Comparison of ENCODE assay signal across 18 mouse cellular contexts in genomic region chr4:114876441-114876972, GRCm38 (mm10). TPM values are rescaled to one million over a fixed set of nuclear protein-coding genes. Genes with fewer than 3 reads are reported as not detected.
DNase-seq lines count a peak whose midpoint lies in the region; ATAC-seq lines count a peak whose summit lies in the region.
"Had no signal": no experiment of that assay in that cellular context is flagged by ENCODE, and none has a peak within 500 bp of the region (broad histone marks: within the 10 kb centered on the region; RNA-seq: fewer than 3 reads in every experiment).

No protein-coding gene starts in this region.

- no peaks in the 10 kb centered on the region for H3K9me3 ChIP-seq in midbrain, embryonic 15.5 days
- H3K9me3 ChIP-seq in liver, embryonic 12.5 days (replicated peaks) = no peaks in the 10 kb centered on the region
- H3K9me3 ChIP-seq: embryonic facial prominence, embryonic 15.5 days; forebrain, embryonic 15.5 days had no signal

- H3K4me3 ChIP-seq in midbrain, embryonic 15.5 days = no peak overlapping the region
- H3K4me3 ChIP-seq in liver, embryonic 12.5 days = no peak overlapping the region
- H3K4me3 ChIP-seq: embryonic facial prominence, embryonic 15.5 days; forebrain, embryonic 15.5 days had no signal

- no peak overlapping the region for H3K9ac ChIP-seq in midbrain, embryonic 15.5 days
- no peak overlapping the region for H3K9ac ChIP-seq in liver, embryonic 12.5 days
- H3K9ac ChIP-seq: embryonic facial prominence, embryonic 15.5 days; forebrain, embryonic 15.5 days had no signal

- no peak for ATAC-seq in cerebellum, adult (ENCODE audit: insufficient number of reproducible peaks, low FRiP score, low TSS enrichment)
- ATAC-seq in midbrain, embryonic 15.5 days (replicated peaks) = 0 out of 2 replicates have a peak, but pooled peaks have one; percentile 54
- no peak for ATAC-seq in liver, embryonic 12.5 days
- ATAC-seq: forebrain, embryonic 15.5 days had no signal

- no peaks in the 10 kb centered on the region for H3K4me1 ChIP-seq in midbrain, embryonic 15.5 days
- H3K4me1 ChIP-seq in liver, embryonic 12.5 days = no peaks in the 10 kb centered on the region
- H3K4me1 ChIP-seq: embryonic facial prominence, embryonic 15.5 days; forebrain, embryonic 15.5 days had no signal

- DNase-seq in cerebellum, postnatal 10 days = peak; percentile 51 to 76
- peak; percentile 42 for DNase-seq in left cerebral cortex, postnatal 4 days
- DNase-seq in left cerebral cortex, postnatal 14 days (ENCODE audit: low spot score in 2 of 2) = no peak
- DNase-seq in ZHBTc4 (ENCODE audit: low read depth, low spot score) = peak; percentile 56
- DNase-seq in spleen, adult 12 weeks (ENCODE audit: low spot score) = no peak
- DNase-seq: B cell, adult 2 months; cerebellum, adult 2 months; gastrocnemius, postnatal 25 days; kidney, adult 8-10 months had no signal

- intact Hi-C loops in left cerebral cortex, postnatal 4 days (cut with DNase I) = no loop called here
- intact Hi-C loops in left cerebral cortex, postnatal 14 days (cut with DNase I) = no loop called here

- 13% methylated on average over 8 of the region's 8 CpGs for WGBS in midbrain, embryonic 15.5 days
- 22% methylated on average over 8 of the region's 8 CpGs for WGBS in liver, embryonic 12.5 days (ENCODE audit: insufficient replicate concordance)

- H3K27ac ChIP-seq in midbrain, embryonic 15.5 days = no peak overlapping the region
- no peak overlapping the region for H3K27ac ChIP-seq in liver, embryonic 12.5 days
- H3K27ac ChIP-seq: embryonic facial prominence, embryonic 15.5 days; forebrain, embryonic 15.5 days had no signal

- H3K27me3 ChIP-seq in midbrain, embryonic 15.5 days (replicated peaks) = no peaks in the 10 kb centered on the region
- peaks cover 62% of the 10 kb centered on the region for H3K27me3 ChIP-seq in liver, embryonic 12.5 days (replicated peaks)
- H3K27me3 ChIP-seq: embryonic facial prominence, embryonic 15.5 days; forebrain, embryonic 15.5 days had no signal

- no peak overlapping the region for H3K4me2 ChIP-seq in midbrain, embryonic 15.5 days
- H3K4me2 ChIP-seq in liver, embryonic 12.5 days = no peak overlapping the region
- H3K4me2 ChIP-seq: embryonic facial prominence, embryonic 15.5 days; forebrain, embryonic 15.5 days had no signal

- H3K36me3 ChIP-seq in midbrain, embryonic 15.5 days (replicated peaks) = no peaks in the 10 kb centered on the region
- no peaks in the 10 kb centered on the region for H3K36me3 ChIP-seq in liver, embryonic 12.5 days
- H3K36me3 ChIP-seq: embryonic facial prominence, embryonic 15.5 days; forebrain, embryonic 15.5 days had no signal

RNA-seq across cellular contexts. Expression of gene Foxd2, which starts 32.2 kb away (rescaled TPM):
- total RNA-seq in left cerebral cortex, postnatal 4 days (2021) = 1 to 10 TPM in 1 of 2 experiments, under 1 TPM in 1; 0.76 to 1.2 TPM
- under 1 TPM; 0.30 to 0.48 TPM for total RNA-seq in left cerebral cortex, postnatal 14 days (2021)
- polyA plus RNA-seq in midbrain, embryonic 15.5 days (2015; fragmentation: Nextera tagmentation; extraction: Ambion mirVana) = 0.46 and 0.88 TPM in 2 replicates
- polyA plus RNA-seq in liver, embryonic 12.5 days (2016; fragmentation: Nextera tagmentation; extraction: Ambion mirVana) = 0.11 and 0.16 TPM in 2 replicates

RNA-seq across cellular contexts. Expression of gene Foxe3, which starts 49.3 kb away (rescaled TPM):
- total RNA-seq in left cerebral cortex, postnatal 4 days (2021) = not detected
- not detected for total RNA-seq in left cerebral cortex, postnatal 14 days (2021)
- 0.27 and 0.34 TPM in 2 replicates for polyA plus RNA-seq in midbrain, embryonic 15.5 days (2015; fragmentation: Nextera tagmentation; extraction: Ambion mirVana)
- not detected in 2 replicates for polyA plus RNA-seq in liver, embryonic 12.5 days (2016; fragmentation: Nextera tagmentation; extraction: Ambion mirVana)
- total RNA-seq: gastrocnemius, postnatal 25 days; layer of hippocampus, postnatal 25 days; monocyte, adult 5-6 weeks had no signal
- polyA plus RNA-seq: cerebellum, adult 2 months; embryonic facial prominence, embryonic 15.5 days; forebrain, embryonic 15.5 days; heart, postnatal 0 days; limb, embryonic 14.5 days had no signal

RNA-seq across cellular contexts. Expression of gene Gm12830, which starts 55.0 kb away (rescaled TPM):
- not detected for total RNA-seq in left cerebral cortex, postnatal 4 days (2021)
- total RNA-seq in left cerebral cortex, postnatal 14 days (2021) = not detected
- not detected in 2 replicates for polyA plus RNA-seq in midbrain, embryonic 15.5 days (2015; fragmentation: Nextera tagmentation; extraction: Ambion mirVana)
- polyA plus RNA-seq in liver, embryonic 12.5 days (2016; fragmentation: Nextera tagmentation; extraction: Ambion mirVana) = not detected in 2 replicates
- total RNA-seq: gastrocnemius, postnatal 25 days; layer of hippocampus, postnatal 25 days; monocyte, adult 5-6 weeks had no signal
- polyA plus RNA-seq: cerebellum, adult 2 months; embryonic facial prominence, embryonic 15.5 days; forebrain, embryonic 15.5 days; heart, postnatal 0 days; limb, embryonic 14.5 days had no signal

Comparison
In these comparisons a context has a peak if more than half of its experiments do, and no peak if none do; other contexts are left out.
1. DNase-seq: peak in cerebellum, postnatal 10 days (2 of 2), left cerebral cortex, postnatal 4 days (single experiment) and ZHBTc4 (single experiment); none in left cerebral cortex, postnatal 14 days (0 of 2) and spleen, adult 12 weeks (single experiment).